Mouse (Mus musculus) spleen, embryonic (tissue): ENCODE measurements at regions not wholly inside any gene's neighbourhood (a gene's known extent, or its start where the extent isn't known, plus 50 kb on each side); places are given as distances from the start of the nearest gene placed in this dataset.

Experiments
- CTCF ChIA-PET: fragments of 350-600 bp; sonication (Branson Sonifier 250); formaldehyde crosslinking; loops from one replicate; lab custom pipeline; 2022; lab: Charles Lee

DNA sequence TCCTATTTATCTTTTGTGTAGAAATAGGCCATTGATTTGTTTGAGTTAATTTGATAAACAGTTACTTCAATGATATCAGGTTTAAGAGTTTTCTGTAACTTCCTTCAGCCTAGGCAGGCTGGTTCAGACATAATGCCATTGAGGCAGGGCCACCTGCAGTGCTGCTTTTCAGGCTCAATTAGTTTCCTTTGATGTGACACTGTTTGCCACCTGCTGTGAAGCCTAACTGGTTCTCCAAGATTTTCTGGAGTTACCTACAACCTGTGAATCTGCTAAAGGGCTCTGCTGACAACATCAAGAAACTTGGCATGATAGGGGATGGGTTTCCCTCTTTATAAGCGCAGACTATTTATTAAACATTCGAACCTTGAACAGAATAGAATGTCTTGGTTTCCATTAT, 61.4 kb upstream of the Vmn2r96 start:
- CTCF ChIA-PET, result no interaction called here

DNA sequence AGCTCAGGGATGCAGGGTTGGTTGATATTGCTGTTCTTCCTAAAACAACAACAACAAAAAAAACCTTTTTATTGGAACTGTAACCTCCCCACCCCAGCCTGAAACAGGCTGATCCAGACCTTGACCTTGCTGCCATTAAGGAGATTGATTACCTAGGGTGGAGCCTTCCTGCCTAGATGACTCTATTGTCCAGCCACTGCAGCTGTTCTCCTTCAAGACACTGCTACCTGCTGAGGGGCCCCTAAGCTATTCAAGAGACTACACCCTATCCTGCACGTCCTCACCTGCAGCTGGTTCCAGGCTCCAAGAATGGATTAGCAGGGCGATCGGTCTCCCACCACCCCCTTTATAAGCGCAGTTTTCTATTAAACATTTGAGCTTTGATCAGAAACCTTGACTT, 54.4 kb upstream of the Vmn2r96 start:
- CTCF ChIA-PET, result no interaction called here

DNA sequence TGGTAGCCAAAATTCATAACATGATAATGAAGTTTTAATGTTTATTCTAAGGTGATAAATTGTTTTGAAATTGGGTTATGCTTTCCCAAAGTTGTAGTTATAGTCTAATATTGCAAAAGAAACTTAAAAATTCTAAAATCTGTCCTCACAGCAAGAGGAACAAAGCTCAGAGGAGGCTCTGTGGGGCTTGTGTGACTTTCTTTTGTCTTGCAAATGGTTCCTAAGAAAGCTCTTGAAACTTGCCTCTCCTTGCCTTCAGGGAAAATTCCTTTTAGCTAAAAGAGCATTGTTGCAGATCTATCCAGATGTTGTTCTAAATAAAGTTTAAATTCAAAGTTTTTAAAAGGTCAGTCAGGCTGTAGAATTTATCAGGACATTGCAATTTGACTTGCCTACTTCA, 52.6 kb upstream of the Vmn2r96 start:
- CTCF ChIA-PET, result interaction anchor here (0.6 kb wide), 1 partner anchor 40 kb away, joined by 4 read pairs; no protein-coding TSS in a partner anchor
